Mouse (Mus musculus) CD4-positive, CD25-positive, alpha-beta regulatory T cell, adult 4 months (primary cell): ENCODE results near the gene Slc39a11. TPM values are rescaled to one million over a fixed set of nuclear protein-coding genes. Genes with fewer than 3 reads are reported as not detected.

Experiments used
- ATAC-seq: one replicate; pipeline ENCODE4 v1.8.0; 2017
- polyA plus RNA-seq, 2 experiments: library from polyadenylated mRNA; unstranded; fragments of 100-300 nt; shearing (Covaris generic); gene quantifications; one replicate each; pipeline ENCODE4 v1.2.1; 2017

Gene Slc39a11
- polyA plus RNA-seq, 2 experiments from 2014 or later = 12.0 to 17.9 TPM

DNA sequence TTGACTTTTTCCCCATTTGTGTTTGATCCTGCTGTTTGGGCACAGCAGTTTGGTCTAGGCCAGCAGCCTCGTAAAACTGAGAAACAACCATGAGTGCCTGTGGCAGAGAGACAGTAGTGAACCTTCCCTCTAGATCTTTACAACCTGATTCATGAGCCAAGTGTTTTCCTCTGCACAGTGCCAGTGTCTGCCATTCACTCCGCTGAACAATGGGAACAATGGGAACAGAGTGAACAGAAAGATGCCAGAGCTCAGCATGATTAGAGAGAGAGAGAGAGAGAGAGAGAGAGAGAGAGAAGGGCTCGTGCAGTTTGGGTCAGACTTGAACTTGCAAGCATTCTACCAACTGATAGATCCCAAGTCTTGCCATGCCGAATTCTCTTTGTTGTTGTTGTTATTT lies 199.2 kb downstream of the Slc39a11 start:
- no peak for ATAC-seq

GRCm38 (mm10) chr11:113450028-113450427 lies 199.9 kb downstream of the Slc39a11 start:
- no peak for ATAC-seq

DNA sequence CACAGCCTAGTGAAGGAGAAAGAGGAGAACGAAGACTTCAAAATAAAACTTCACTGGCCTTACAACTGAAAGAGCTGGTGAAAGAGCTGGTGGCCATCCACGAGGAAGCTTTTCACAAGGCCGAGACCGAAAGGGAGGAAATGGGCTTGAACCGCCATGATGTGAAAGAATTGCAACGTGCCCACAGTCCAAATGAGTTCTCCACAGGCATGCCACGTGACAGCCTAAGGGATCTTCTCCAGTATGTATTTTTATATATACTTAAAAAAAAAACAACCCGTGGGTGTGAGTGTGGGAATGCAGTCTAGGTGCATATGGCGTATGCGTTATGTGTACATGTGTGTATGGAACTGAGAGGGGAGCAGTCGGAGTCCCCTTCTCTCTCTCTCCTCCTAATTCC lies 207.8 kb downstream of the Slc39a11 start:
- no peak for ATAC-seq

DNA sequence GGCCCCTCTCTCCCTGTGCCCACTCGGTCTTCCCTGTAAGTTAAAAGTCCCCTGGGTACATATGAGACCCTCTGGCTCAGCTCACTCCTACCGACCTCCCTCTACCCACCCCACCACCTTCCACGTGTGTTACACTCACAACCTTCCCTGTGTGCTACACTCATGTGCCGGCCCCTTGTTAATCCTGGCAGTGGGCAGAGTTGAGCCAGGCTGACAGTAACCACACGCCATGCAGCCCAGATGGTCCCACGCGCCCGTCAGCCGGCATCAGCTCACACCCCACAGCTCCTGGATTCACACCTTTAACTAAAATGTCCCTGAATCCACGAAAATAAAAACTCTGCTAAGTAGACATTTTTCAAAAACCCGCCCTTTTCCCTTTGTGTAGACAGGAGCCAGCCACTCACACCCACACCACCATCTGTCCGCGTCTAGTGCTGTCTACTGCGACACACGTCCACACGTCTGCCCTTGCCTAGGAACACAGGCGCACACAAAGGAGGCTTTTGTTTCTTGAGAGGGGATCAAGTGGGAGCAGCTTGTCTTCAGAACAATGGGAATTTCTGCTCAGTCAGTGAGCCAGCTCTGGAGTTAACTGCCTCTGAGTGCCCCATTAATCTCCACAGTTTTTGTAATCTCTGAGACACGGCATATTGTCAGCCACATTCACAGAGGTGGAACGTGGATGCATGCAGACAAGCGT lies 210.4 kb downstream of the Slc39a11 start:
- no peak for ATAC-seq

DNA sequence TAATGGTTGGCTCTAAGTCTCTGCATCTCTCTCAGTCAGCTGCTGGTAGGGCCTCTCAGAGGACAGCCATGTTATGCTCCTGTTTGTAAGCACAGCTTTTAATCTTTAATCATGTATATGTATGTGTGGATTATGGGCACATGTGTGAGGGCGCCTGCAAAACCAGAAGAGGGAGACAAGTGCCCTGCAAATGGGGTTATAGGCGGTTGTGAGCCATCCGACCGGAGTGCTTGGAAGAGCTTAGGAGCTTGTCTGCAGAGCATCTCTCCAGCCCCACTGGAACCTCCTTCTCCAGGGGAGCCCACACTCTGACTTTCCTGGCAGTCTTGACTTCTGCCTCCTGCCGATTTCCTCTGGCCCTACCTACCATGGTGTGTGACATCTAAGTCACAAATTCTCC lies 211.0 kb downstream of the Slc39a11 start:
- no peak for ATAC-seq

DNA sequence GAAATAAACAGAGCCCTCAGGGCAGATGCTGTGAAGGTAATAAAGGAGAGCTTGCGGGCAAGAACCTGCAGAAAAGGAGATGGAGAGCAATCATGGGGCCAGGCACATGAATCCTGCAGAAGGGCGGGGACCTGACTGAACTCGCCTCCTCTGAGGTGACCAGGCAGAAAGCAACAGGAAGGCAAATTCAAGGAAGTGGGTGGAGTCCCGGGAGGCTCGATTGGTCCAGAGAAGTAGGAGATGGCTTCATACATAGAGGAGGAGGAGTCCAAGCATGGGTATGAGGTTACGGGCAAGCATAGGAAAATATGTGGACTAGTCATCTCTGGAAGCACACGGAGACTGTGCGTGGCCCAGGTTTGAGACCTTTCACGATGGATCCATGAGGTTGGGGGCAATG lies 212.5 kb downstream of the Slc39a11 start:
- ATAC-seq = no peak

DNA sequence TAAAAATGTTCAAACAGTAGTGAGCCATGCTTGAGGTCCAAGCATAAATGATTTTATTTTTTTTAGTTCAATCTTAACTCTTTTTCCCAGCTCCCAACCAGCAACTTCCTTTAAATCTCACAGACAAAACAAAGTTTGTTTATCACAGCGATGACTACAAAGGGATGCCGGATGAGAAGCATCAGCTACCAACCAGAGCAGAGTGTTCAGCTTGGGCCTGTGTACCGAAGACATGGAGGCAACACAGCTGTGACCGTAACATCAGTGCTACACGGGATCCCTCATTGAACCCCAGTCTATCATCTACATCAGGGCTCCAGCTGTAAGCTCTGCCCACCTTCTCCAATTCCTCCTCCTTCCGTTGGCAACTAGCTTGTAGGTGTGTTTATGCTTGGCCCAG lies 213.6 kb downstream of the Slc39a11 start:
- no peak for ATAC-seq

- ATAC-seq = no peak
Measured at GRCm38 (mm10) chr11:113435696-113436095, 214.2 kb downstream of the Slc39a11 start.

DNA sequence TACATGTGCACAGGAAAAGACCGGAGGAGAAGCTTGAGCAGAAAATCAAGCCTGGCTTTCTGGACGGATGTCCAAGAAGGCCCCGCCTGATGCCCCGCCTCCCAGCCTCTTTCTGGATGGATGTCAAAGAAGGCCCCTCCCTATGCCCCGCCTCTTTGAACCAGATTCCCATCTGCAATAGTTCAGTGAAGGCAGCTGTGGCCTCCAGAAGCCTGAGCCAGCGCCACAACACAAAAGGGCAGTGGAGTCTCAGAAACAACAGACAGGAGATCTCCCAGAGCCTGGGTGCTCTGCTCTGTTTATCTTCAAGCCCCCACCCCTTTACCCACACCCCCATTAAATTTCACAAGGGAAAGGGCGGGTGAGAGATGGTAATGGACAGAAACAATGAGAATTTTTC lies 218.7 kb downstream of the Slc39a11 start:
- ATAC-seq = no peak

- ATAC-seq = no peak
Measured at GRCm38 (mm10) chr11:113425882-113426281, 224.0 kb downstream of the Slc39a11 start.

GRCm38 (mm10) chr11:113425454-113425853 lies 224.4 kb downstream of the Slc39a11 start:
- ATAC-seq = no peak

DNA sequence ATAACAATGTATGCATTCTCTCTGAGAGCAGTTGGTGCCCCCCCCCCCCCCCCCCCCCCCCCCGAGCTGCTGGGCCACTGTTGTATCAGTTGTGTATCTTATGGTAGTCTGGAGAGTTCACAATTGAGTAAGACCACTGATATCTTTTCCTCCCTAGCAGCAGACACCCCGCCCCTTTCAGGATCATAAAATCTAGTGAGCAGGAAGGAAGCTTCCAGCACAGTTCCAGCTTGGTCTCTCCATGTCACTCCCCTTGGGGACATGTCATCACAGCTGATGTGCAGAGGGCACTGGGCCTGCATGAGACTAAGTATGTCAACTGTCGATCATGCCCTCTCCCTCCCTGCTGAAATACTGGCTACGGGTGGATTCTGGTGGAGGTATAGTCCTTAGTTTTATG lies 225.1 kb downstream of the Slc39a11 start:
- no peak for ATAC-seq

GRCm38 (mm10) chr11:113422598-113422997 lies 227.3 kb downstream of the Slc39a11 start:
- no peak for ATAC-seq

- no peak for ATAC-seq
Measured at GRCm38 (mm10) chr11:113418921-113419655, 230.8 kb downstream of the Slc39a11 start.

DNA sequence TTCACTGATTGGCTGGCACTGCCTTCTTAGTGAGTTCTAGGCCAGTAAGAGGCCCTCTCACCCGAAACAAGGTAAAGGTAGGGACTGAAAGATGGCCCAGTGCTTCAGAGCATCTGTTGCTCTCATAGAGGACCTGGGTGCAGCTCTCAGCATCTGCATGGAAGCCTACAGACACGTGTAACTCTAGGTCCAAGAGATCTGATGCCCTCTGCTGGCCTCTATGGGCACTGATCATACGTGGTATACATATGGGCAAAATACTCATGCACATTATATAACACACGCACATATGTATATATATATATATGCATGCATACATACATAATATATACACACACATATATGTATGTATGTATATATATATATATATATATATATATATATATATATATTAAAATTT lies 231.9 kb downstream of the Slc39a11 start:
- no peak for ATAC-seq

- no peak for ATAC-seq
Measured at GRCm38 (mm10) chr11:113412545-113412944, 237.3 kb downstream of the Slc39a11 start.

GRCm38 (mm10) chr11:113411798-113412197 lies 238.1 kb downstream of the Slc39a11 start:
- no peak for ATAC-seq

- no peak for ATAC-seq
Measured at GRCm38 (mm10) chr11:113409121-113409520, 240.8 kb downstream of the Slc39a11 start.

- ATAC-seq = no peak
Measured at GRCm38 (mm10) chr11:113407474-113407873, 242.4 kb downstream of the Slc39a11 start.

GRCm38 (mm10) chr11:113400868-113401267 lies 249.0 kb downstream of the Slc39a11 start:
- no peak for ATAC-seq

GRCm38 (mm10) chr11:113399601-113400000 lies 250.3 kb downstream of the Slc39a11 start:
- no peak for ATAC-seq

DNA sequence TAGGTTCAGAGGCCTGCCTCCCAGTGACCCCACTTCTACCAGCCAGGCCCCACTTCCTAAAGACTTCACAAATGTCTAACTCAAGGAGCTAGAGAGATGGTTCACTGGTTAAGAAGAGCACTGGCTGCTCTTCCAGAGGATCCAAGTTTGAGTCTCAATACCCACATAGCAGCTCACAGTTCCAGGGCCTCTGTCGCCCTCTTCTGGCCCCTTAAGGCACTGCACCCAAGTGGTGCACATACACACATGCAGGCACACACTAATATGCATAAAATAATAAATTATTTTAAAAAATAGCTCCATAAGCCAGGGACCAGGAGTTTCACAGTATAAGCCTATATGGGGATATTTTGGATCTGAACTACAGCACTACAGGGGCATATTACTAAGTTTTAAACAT lies 252.5 kb downstream of the Slc39a11 start:
- ATAC-seq = no peak

- ATAC-seq = no peak
Measured at GRCm38 (mm10) chr11:113393366-113394150, 256.3 kb downstream of the Slc39a11 start.
